Mouse (Mus musculus): ENCODE data around the gene Gm8890. TPM values are rescaled to one million over a fixed set of nuclear protein-coding genes. Genes with fewer than 3 reads are reported as not detected.
"Not testable (repeated sequence)": the region's sequence is repeated elsewhere in the genome, so short reads cannot be mapped to it uniquely, and the experiment has no call there.

Gene Gm8890
- not detected in 2 replicates for polyA plus RNA-seq (2014; fragmentation: Nextera tagmentation; extraction: Ambion mirVana)

DNA sequence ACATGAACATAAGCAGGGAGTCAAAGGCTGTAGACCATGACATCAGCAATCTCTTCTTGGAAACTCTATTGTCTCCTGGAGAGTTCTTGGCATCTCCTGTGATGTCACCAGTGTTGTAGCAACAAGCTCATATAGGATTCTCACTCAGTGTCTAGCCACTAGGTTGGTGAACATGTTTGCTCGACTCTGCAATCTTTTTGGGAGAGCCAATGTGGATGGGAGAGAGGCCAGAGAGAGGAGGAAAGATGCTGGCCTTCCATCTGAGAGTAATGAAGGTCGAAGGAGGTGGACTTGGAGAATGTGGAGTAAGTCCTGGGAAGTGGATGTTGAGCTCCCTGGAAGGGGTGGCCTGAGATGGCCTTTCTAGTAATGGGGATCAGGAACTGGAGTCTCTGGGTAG, at the start of gene Gm8890:
Gene Gm8890, plus strand, starts transcription at position 301 of the 400 bp plus-strand sequence.
- H3K27ac ChIP-seq (ENCODE audit: low read depth, low read length), result not testable (repeated sequence)

DNA sequence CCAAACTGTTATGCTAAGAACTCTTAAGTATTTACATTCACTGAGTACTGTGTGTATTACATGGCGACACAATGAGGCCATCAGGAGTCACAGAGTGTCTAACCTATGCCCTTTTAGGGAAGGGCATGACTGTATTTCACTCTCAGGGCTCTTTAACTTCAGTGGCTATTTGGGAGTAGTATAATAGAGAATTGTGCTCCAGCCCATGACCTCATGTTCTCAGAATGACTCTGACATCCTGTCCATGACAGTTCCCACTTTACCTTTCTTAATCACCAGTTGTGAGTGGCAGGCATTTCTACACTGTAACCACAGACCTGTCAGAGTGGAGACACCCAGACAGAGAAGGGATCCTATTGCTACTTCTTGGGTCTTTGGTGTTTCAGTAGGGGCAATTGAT, 388 bp downstream of the Gm8890 start:
- not testable (repeated sequence) for H3K4me2 ChIP-seq (ENCODE audit: low read depth); H3K4me1 ChIP-seq (ENCODE audit: control insufficient read depth, insufficient read depth, low read length); H3K36me3 ChIP-seq (ENCODE audit: control insufficient read depth, insufficient read depth, low read length); H3K27ac ChIP-seq (ENCODE audit: low read depth, low read length); DNase-seq (ENCODE audit: low spot score); H3K27me3 ChIP-seq (ENCODE audit: control insufficient read depth, insufficient read depth, low read length); H3K9me3 ChIP-seq (ENCODE audit: control insufficient read depth, low read length); ATAC-seq (ENCODE audit: insufficient read depth, low FRiP score, low TSS enrichment); H3K9ac ChIP-seq (ENCODE audit: low read length); H3K4me3 ChIP-seq (ENCODE audit: low read depth, low read length)
- WGBS, result 67% methylated on average over 1 of the region's 1 CpGs

More for the DNA sequence above, at the start of gene Gm8890:
- ATAC-seq (ENCODE audit: insufficient read depth, low FRiP score, low TSS enrichment); H3K36me3 ChIP-seq (ENCODE audit: control insufficient read depth, insufficient read depth, low read length); H3K9me3 ChIP-seq (ENCODE audit: control insufficient read depth, low read length); H3K9ac ChIP-seq (ENCODE audit: low read length); H3K4me3 ChIP-seq (ENCODE audit: low read depth, low read length); H3K4me1 ChIP-seq (ENCODE audit: control insufficient read depth, insufficient read depth, low read length); H3K4me2 ChIP-seq (ENCODE audit: low read depth); DNase-seq (ENCODE audit: low spot score); H3K27me3 ChIP-seq (ENCODE audit: control insufficient read depth, insufficient read depth, low read length): not testable (repeated sequence)
- no CpG with 5 or more reads among the region's 2 CpGs for WGBS

Other genes starting within 250 kb of the Gm8890 start
- not detected in 2 replicates for gene Gm8879, start 128.4 kb upstream of the Gm8890 start, polyA plus RNA-seq (2014; fragmentation: Nextera tagmentation; extraction: Ambion mirVana)
- not detected in 2 replicates for gene Gm5861, start 73.0 kb upstream of the Gm8890 start, polyA plus RNA-seq (2014; fragmentation: Nextera tagmentation; extraction: Ambion mirVana)
- not detected in 2 replicates for gene Speer1, start 85.5 kb downstream of the Gm8890 start, polyA plus RNA-seq (2014; fragmentation: Nextera tagmentation; extraction: Ambion mirVana)
- not detected in 2 replicates for gene Gm8897, start 160.4 kb downstream of the Gm8890 start, polyA plus RNA-seq (2014; fragmentation: Nextera tagmentation; extraction: Ambion mirVana)
- not detected in 2 replicates for gene Gm8906, start 246.7 kb downstream of the Gm8890 start, polyA plus RNA-seq (2014; fragmentation: Nextera tagmentation; extraction: Ambion mirVana)

Measured in neural tube, embryonic 11.5 days (tissue).